Mouse (Mus musculus) kidney, embryonic 14.5 days (tissue): ENCODE results near the gene Adgrf1. TPM values are rescaled to one million over a fixed set of nuclear protein-coding genes. Genes with fewer than 3 reads are reported as not detected.

Source experiments
- ATAC-seq: fragments of 200-750 bp; cut with Nextera tagmentation; 2 replicates; pipeline ENCODE4 v1.8.0; 2017; ENCODE audit warnings: moderate number of reproducible peaks, mild to moderate bottlenecking, moderate TSS enrichment, moderate library complexity; ENCODE audit not compliant: low FRiP score, low TSS enrichment
- H3K27ac ChIP-seq: fragments of 300-500 bp; sonication (generic); 2 replicates; pipeline ENCODE4 v1.5.1; 2014; ENCODE audit warnings: low read depth, mild to moderate bottlenecking, low read length, moderate library complexity, mixed read lengths
- H3K27me3 ChIP-seq: fragments of 300-500 bp; sonication (generic); 2 replicates; pipeline ENCODE4 v1.6.1; 2014; ENCODE audit warnings: mild to moderate bottlenecking, low read length; ENCODE audit not compliant: control insufficient read depth, insufficient read depth
- H3K36me3 ChIP-seq: fragments of 300-500 bp; sonication (generic); 2 replicates; pipeline ENCODE4 v1.6.1; 2014; ENCODE audit warnings: low read length, mixed read lengths; ENCODE audit not compliant: control insufficient read depth, insufficient read depth
- H3K4me1 ChIP-seq: fragments of 300-500 bp; sonication (generic); 2 replicates; pipeline ENCODE4 v1.6.1; 2014; ENCODE audit warnings: low read length, mixed read lengths; ENCODE audit not compliant: control insufficient read depth, insufficient read depth
- H3K4me2 ChIP-seq: fragments of 300-500 bp; sonication (generic); replicated peaks from 2 replicates; pipeline ENCODE4 v1.6.1; 2014; ENCODE audit warnings: low read depth, mild to moderate bottlenecking, low read length
- H3K4me3 ChIP-seq: fragments of 300-500 bp; sonication (generic); 2 replicates; pipeline ENCODE4 v1.5.1; 2014; ENCODE audit warnings: mild to moderate bottlenecking, low read length
- H3K9ac ChIP-seq: fragments of 300-500 bp; sonication (generic); 2 replicates; pipeline ENCODE4 v1.6.1; 2014; ENCODE audit warnings: low read depth, mild to moderate bottlenecking, low read length, moderate library complexity
- H3K9me3 ChIP-seq: fragments of 300-500 bp; sonication (generic); 2 replicates; pipeline ENCODE4 v1.6.1; 2016; ENCODE audit warnings: low read length; ENCODE audit not compliant: control insufficient read depth
- WGBS: fragments of 180-500 bp; shearing (Covaris S2); extraction: QIAGEN DNeasy Blood & Tissue Kit; methylation state at CpG from one replicate; pipeline ENCODE4 v1.1.7; 2014; 5-methylcytosine and 5-hydroxymethylcytosine counted together
- polyA plus RNA-seq: library from polyadenylated mRNA; unstranded; fragments of >200 nt; fragmentation: Nextera tagmentation; extraction: Ambion mirVana; gene quantifications from 2 replicates; pipeline ENCODE4 v1.2.1, GENCODE M21; 2014

Adgrf1 gene
- 0.24 and 0.49 TPM in 2 replicates for polyA plus RNA-seq

DNA sequence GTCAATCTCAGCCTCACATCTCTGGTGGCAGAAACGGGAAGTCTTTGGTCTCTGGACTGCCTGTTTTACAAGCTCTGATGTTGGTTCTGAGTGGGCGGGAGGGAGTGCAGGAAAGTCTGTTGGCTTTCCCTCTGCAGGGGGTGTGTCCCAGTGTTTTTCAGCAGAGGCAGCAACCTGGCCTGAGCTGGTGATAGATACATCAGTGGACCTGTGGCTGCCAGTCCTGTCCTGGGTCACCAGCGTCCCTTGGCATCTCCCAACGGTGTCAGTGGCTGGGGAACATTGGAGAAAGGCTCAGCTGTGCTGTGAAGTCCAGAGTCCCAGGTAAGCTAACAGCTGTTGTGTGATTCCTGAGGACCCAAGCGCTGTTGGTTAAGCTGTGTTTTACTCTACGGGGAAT, at the start of gene Adgrf1:
Gene Adgrf1, plus strand, starts transcription at position 169 of the 400 bp plus-strand sequence.
- ATAC-seq = peak; percentile 67

GRCm38 (mm10) chr17:43226101-43226500, 44.0 kb upstream of the Adgrf1 start:
- no peak overlapping the region for H3K9ac ChIP-seq
- H3K9me3 ChIP-seq = 0 out of 2 replicates have a peak, but pooled peaks cover 2% of the 10 kb centered on the region
- H3K4me2 ChIP-seq = no peak overlapping the region
- no peak overlapping the region for H3K4me3 ChIP-seq
- no peaks in the 10 kb centered on the region for H3K36me3 ChIP-seq
- no peak overlapping the region for H3K27ac ChIP-seq
- H3K4me1 ChIP-seq = 0 out of 2 replicates have a peak, but pooled peaks cover 6% of the 10 kb centered on the region
- ATAC-seq = no peak
- no peaks in the 10 kb centered on the region for H3K27me3 ChIP-seq
- 79% methylated on average over 6 of the region's 6 CpGs for WGBS

More for the DNA sequence above, at the start of gene Adgrf1:
- Histone ChIP-seq H3K9ac (no peak within 1 kb of the TSS), H3K27ac (no peak within 1 kb of the TSS), H3K4me3 (no peak within 1 kb of the TSS), H3K4me1 (no peaks in the 10 kb centered on the region), H3K9me3 (peaks cover 6% of the 10 kb centered on the region), H3K4me2 (no peak within 1 kb of the TSS), H3K27me3 (no peaks in the 10 kb centered on the region), H3K36me3 (no peaks in the 10 kb centered on the region)
- WGBS = 59% methylated on average over 6 of the region's 6 CpGs

- Histone ChIP-seq H3K4me3 (peak overlapping the region; percentile 6; the same call in 1 of the 2 replicates), H3K27me3 (no peaks in the 10 kb centered on the region), H3K4me2 (peak overlapping the region; percentile 41), H3K4me1 (0 out of 2 replicates have a peak, but pooled peaks cover 6% of the 10 kb centered on the region), H3K9ac (peak overlapping the region; percentile 32; the same call in 1 of the 2 replicates), H3K27ac (no peak overlapping the region), H3K9me3 (no peaks in the 10 kb centered on the region), H3K36me3 (no peaks in the 10 kb centered on the region)
- 35% methylated on average over 12 of the region's 12 CpGs for WGBS
- peak; percentile 65 for ATAC-seq
Measured at GRCm38 (mm10) chr17:43229621-43230513, 40.3 kb upstream of the Adgrf1 start.

- Histone ChIP-seq H3K9me3 (no peaks in the 10 kb centered on the region), H3K4me2 (no peak overlapping the region), H3K9ac (no peak overlapping the region), H3K27me3 (no peaks in the 10 kb centered on the region), H3K27ac (no peak overlapping the region), H3K4me1 (0 out of 2 replicates have a peak, but pooled peaks cover 6% of the 10 kb centered on the region), H3K4me3 (no peak overlapping the region), H3K36me3 (no peaks in the 10 kb centered on the region)
- no peak for ATAC-seq
- 85% methylated on average over 7 of the region's 7 CpGs for WGBS
Measured at GRCm38 (mm10) chr17:43230821-43231220, 39.3 kb upstream of the Adgrf1 start.

- H3K9me3 ChIP-seq = no peaks in the 10 kb centered on the region
- no peak overlapping the region for H3K27ac ChIP-seq
- H3K4me2 ChIP-seq = no peak overlapping the region
- H3K4me3 ChIP-seq = no peak overlapping the region
- H3K9ac ChIP-seq = no peak overlapping the region
- H3K36me3 ChIP-seq = no peaks in the 10 kb centered on the region
- H3K27me3 ChIP-seq = no peaks in the 10 kb centered on the region
- H3K4me1 ChIP-seq = 0 out of 2 replicates have a peak, but pooled peaks cover 6% of the 10 kb centered on the region
- no peak for ATAC-seq
- 61% methylated on average over 6 of the region's 6 CpGs for WGBS
Measured at GRCm38 (mm10) chr17:43232769-43233168, 37.4 kb upstream of the Adgrf1 start.

- no peak overlapping the region for H3K4me2 ChIP-seq
- no peak overlapping the region for H3K4me3 ChIP-seq
- 89% methylated on average over 14 of the region's 14 CpGs for WGBS
- H3K9me3 ChIP-seq = no peaks in the 10 kb centered on the region
- H3K4me1 ChIP-seq = 0 out of 2 replicates have a peak, but pooled peaks cover 6% of the 10 kb centered on the region
- H3K9ac ChIP-seq = no peak overlapping the region
- no peaks in the 10 kb centered on the region for H3K36me3 ChIP-seq
- no peak overlapping the region for H3K27ac ChIP-seq
- no peak for ATAC-seq
- H3K27me3 ChIP-seq = no peaks in the 10 kb centered on the region
Measured at GRCm38 (mm10) chr17:43236656-43237250, 33.4 kb upstream of the Adgrf1 start.

DNA sequence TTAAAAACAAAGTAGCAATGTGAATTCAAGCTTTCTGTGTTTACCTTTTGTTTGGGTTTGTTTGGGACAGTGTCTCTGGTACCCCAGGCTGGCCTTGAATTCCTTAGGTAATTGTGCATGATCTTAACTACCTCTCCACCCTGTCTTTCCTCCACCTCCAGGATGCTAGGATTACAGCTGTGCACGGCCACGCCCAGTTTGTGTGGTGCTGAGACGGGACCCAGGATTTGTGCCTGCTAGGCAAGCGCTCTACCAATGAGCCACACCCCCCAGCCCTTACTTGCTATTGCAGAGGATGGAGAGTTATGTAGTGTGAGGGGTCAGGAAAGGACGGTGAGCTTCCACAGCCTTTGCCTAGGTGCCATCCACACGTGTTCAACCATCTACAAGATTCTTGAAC, 31.1 kb upstream of the Adgrf1 start:
- Histone ChIP-seq H3K36me3 (no peaks in the 10 kb centered on the region), H3K4me3 (no peak overlapping the region), H3K27me3 (no peaks in the 10 kb centered on the region), H3K4me2 (no peak overlapping the region), H3K27ac (no peak overlapping the region), H3K4me1 (0 out of 2 replicates have a peak, but pooled peaks cover 6% of the 10 kb centered on the region), H3K9me3 (no peaks in the 10 kb centered on the region), H3K9ac (no peak overlapping the region)
- ATAC-seq = 0 out of 2 replicates have a peak, but pooled peaks have one; percentile 26
- WGBS = 82% methylated on average over 6 of the region's 6 CpGs

- Histone ChIP-seq H3K4me2 (no peak overlapping the region), H3K27ac (no peak overlapping the region), H3K9ac (no peak overlapping the region), H3K36me3 (no peaks in the 10 kb centered on the region), H3K27me3 (no peaks in the 10 kb centered on the region), H3K4me3 (no peak overlapping the region), H3K4me1 (0 out of 2 replicates have a peak, but pooled peaks cover 6% of the 10 kb centered on the region), H3K9me3 (no peaks in the 10 kb centered on the region)
- peak; percentile 73; the same call in 1 of the 2 replicates for ATAC-seq
- WGBS = 52% methylated on average over 10 of the region's 10 CpGs
Measured at GRCm38 (mm10) chr17:43241134-43241533, 29.0 kb upstream of the Adgrf1 start.
